Mouse (Mus musculus) brown adipose tissue, adult 24 weeks (tissue): Measurements from ENCODE around the gene Foxl2. TPM values are rescaled to one million over a fixed set of nuclear protein-coding genes. Genes with fewer than 3 reads are reported as not detected.
A peak's percentile ranks its signal among the peaks of the same experiment; 100 is the strongest.

Source experiments
- H3K27ac ChIP-seq: fragments of 200-500 bp; replicated peaks from 2 replicates; pipeline ENCODE4 v1.5.1; 2012; ENCODE audit warnings: low read depth, mild to moderate bottlenecking, low read length
- H3K4me1 ChIP-seq: fragments of 200-500 bp; 2 replicates; pipeline ENCODE4 v1.6.1; 2012; ENCODE audit warnings: low read length, mixed read lengths; ENCODE audit not compliant: control insufficient read depth, insufficient read depth, insufficient read length
- H3K4me3 ChIP-seq: fragments of 200-500 bp; 2 replicates; pipeline ENCODE4 v1.5.1; 2012; ENCODE audit warnings: low read depth, mild to moderate bottlenecking, low read length, moderate library complexity; ENCODE audit not compliant: insufficient read depth
- polyA plus RNA-seq: library from polyadenylated mRNA; stranded (reverse); fragments of >200 nt; gene quantifications from 2 replicates; pipeline ENCODE4 v1.2.4, GENCODE M21; 2012; ENCODE audit not compliant: missing spikeins, insufficient read depth, insufficient read length

Foxl2 gene
- polyA plus RNA-seq = not detected in 2 replicates

DNA sequence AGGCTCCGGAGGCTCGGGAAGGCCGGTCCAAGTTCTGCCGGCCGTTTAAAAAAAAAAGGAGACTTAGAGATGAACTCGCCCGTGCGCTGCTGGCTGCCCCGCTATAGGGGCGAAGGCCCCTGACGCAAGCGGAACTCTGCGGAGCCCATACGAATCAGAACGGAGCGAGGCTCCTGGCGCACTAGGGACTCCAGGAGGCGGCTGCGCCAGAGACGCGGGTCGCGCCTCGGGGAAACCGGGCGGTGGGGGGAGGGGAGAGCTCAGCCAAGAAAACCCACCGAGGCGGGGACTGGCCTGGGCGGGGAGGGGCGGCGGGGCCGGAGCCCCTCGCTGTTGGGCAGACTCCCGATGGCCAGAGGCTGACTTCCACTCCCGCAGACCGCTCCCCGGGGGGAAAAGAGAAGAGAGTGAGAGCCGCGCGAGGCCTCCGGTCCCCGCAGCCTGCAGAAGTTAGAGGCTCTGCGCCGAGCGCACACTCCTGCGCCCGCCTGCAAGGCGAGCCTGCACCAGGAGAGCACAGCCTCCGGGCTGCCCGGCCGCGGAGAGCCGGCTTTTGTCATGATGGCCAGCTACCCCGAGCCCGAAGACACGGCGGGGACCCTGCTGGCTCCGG, at the start of gene Foxl2:
Gene Foxl2 (plus strand): TSS at position 186 of the 613 bp plus-strand sequence.
- H3K27ac ChIP-seq = no peak within 1 kb of the TSS
- no peaks in the 10 kb centered on the region for H3K4me1 ChIP-seq
- peak within 1 kb of the TSS; percentile 45 for H3K4me3 ChIP-seq

DNA sequence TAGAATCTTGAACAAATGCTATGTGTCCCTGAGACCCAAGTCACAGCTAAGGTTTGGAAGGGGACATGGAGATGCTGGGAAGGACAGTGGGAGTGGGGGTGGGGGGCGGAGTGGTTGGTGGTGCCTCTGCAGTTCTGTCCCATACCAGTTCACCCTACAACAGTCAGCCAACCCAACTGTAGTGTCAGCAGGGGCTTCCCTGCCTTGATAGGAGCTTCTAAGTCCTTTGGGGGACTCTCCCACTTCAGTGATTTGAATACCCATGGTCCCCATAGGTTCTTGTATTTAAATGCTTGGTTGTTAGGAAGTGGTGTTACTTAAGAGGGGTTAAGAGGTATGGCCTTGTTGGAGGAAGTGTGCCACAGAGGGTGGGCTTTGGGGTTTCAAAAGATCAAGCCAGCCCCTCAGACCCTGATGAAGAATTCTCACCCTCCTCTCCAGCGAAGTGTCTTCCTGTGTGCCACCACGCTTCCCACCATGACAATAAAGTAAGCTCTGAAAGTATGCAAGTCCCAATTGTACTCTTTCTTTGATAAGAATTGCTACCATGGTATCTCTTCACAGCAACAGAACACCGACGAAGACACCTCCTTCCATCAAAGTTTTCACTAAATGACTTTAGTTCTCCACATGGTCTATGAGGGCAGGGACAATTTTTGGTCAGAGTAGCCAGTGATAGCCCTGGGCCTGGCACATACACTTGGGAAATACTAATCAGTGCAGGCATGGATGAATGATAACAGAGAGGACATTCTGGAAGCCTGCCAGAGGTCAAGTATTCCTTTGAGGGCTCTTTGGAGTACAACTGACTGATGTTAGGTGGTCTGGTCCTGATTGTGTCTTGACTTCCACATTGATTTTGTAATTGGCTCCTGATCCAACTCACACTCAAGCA, 34.2 kb upstream of the Foxl2 start:
- no peak overlapping the region for H3K27ac ChIP-seq
- no peaks in the 10 kb centered on the region for H3K4me1 ChIP-seq
- H3K4me3 ChIP-seq = no peak overlapping the region

DNA sequence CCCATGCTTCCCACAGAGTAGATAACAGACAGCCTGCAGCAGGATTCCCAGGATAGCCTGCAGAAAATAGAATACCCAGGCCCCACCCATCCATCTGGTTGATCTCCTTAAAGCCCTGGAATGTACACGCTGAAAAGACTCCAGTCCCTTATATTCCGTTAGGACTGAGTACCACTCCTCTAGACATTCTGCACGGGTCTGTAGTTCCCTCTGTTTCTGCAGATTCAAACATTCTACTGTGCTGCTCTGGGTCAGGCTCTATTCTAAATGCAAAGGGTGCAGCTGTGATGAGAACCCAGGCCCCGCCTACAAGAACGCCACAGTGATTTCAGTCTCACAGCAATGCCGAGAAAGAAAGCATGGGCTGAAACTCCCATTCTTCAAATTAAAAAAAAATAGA, 32.0 kb upstream of the Foxl2 start:
- Histone ChIP-seq H3K27ac (no peak overlapping the region), H3K4me1 (no peaks in the 10 kb centered on the region), H3K4me3 (no peak overlapping the region)

DNA sequence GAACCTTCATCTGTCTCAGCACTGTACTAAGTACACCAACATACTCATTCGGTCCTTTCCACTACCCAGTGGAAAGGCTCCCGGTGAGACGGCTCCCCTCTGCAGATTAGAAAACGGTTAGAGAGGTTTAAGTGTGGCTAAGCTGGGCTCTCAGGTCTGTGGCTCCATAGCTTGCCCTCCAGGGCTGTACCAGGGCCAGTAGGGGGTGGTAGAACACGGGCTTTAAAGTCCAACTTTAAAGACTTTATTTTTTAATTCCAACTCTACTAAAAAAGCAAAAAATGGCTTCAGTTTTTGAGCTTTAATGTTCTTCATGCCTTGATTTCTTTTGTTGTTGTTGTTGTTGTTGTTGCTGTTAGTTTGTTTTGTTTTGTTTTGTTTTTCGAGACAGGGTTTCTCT, 30.9 kb upstream of the Foxl2 start:
- Histone ChIP-seq H3K4me3 (no peak overlapping the region), H3K27ac (no peak overlapping the region), H3K4me1 (no peaks in the 10 kb centered on the region)

DNA sequence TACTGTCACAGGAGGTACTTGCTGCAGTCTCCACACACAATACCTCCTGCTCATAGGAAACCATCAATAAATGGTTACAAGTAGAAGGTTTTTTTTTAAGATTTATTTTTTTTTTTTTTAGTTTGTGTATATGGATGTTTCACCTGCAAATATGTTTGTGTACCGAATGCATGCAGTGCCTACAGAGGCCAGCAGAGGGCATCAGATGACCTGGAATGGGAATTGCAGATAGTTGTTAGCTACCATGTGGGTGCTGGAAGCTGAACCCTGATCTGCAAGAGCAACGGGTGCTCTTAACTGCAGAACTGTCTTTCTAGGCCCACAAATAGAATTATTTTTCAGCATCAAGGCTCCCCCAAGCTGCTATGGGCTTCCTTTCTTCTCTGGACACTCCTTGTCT, 25.6 kb upstream of the Foxl2 start:
- no peak overlapping the region for H3K4me3 ChIP-seq
- no peak overlapping the region for H3K27ac ChIP-seq
- no peaks in the 10 kb centered on the region for H3K4me1 ChIP-seq

DNA sequence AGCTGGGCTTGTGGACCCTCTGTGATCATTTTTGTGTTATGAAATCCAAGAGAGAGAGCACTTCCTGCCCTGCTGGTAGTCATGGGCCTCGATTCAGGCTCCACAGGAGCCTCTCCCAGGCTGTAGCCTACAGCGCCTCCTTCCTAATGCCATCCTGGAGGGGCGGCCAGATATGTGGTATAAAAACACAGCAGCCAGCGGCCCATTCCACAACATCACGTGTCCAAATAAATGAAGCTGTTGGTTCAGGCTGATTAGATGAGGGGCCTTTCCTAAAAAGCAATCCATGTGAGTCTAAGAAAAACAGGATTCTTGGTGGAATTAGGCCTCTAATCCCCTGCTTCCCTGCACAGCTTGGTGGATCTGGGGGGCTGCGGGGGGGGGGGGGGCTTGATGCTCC, 22.2 kb upstream of the Foxl2 start:
- Histone ChIP-seq H3K27ac (no peak overlapping the region), H3K4me3 (no peak overlapping the region), H3K4me1 (no peaks in the 10 kb centered on the region)

DNA sequence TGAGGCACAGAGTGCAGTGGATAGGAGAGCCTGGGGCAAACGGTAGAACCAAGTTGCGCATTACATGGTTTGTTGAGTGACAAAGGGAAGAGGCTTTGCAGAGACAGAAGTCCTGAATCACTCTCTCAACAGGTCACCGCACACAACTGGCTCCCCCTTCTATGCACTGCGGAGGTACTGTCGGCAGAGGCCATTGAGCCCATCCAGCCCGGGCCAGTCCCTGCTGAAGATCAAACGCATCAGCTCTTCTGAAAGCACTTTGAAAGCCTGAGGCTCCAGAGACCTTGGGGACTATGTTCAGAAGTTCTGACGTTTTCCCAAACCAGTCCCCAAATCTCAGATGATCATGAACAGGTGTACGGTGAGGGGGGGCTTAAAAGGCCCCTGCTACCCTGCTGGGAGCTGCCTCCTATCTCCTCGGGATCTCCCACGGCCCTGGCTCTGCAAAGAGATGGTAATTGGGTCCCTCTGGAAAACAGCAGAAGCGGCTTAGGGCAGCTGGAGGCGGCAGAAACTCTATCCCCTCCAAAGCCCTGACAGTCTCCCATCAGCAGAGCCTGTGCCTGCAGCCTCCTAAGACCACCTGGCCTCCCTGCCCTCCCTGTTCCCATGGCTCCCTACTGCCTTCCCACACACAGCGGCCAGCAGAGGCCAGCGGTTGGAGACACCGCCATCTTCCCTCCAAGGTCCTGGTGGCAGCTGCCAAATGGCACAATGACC, 19.7 kb upstream of the Foxl2 start:
- H3K27ac ChIP-seq = no peak overlapping the region

DNA sequence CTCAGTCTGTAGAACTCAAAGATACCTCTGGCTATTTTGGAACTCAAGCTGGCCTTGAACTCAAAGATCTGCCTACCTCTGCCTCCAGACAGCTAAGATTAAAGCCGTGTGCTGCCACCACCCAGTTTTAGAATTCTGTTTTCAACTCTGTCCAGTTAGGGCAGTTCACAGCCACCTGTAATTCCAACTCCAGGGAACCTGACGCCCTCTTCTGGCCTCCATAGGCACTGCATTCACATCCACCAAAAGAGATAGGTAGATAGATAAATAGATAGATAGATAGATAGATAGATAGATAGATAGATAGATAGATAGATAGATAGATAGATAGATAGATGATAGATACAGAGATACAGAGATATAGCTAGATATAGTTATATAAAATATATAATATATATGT, 15.8 kb upstream of the Foxl2 start:
- H3K27ac ChIP-seq = no peak overlapping the region
- H3K4me1 ChIP-seq = no peaks in the 10 kb centered on the region
- H3K4me3 ChIP-seq = no peak overlapping the region

More for the DNA sequence above, 19.7 kb upstream of the Foxl2 start:
- Histone ChIP-seq H3K4me3 (no peak overlapping the region), H3K4me1 (no peaks in the 10 kb centered on the region)

DNA sequence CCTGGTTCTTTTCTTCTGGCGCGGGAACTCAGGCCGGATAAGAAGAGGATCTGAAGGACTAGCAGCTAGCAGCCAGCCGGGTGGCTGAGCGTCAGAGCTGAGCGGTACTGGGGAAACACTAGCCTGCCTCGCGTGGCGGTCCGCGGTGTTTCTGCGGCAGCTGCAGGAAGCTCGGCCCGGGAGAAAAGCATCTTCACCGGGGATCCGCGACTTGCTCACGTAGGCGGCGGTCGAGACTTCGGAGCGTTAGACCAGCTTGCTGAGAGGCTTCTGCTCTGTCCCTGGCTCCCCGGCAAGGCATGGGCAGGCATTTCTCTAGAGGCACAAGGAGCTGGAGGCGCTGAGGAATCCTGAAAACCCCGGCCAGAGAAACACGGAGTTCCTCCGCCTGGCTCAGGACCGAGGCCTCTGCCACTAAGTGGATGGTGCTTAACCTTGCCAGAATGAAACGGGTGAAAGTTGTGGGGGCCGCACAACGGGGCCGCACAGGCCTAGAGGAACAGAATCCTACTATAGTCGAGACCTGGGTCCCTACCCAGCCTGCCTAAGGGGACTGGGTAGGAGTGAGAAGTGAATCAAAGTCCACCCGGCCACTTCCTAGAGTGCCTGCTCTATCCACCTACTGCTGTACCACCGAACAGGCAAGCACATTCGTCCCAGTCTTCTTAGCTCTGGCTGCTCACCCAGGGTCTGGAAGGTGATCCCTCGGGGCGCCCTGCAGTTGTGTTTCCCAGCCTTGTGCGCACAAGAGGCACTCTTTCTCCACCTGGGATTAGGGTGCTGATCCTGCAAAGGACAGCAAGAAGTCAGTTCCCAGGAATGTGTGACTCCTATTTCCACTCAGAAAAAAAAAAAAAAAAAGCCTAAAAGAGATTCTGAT, 2.7 kb upstream of the Foxl2 start:
- Histone ChIP-seq H3K4me1 (no peaks in the 10 kb centered on the region), H3K4me3 (no peak overlapping the region), H3K27ac (no peak overlapping the region)

DNA sequence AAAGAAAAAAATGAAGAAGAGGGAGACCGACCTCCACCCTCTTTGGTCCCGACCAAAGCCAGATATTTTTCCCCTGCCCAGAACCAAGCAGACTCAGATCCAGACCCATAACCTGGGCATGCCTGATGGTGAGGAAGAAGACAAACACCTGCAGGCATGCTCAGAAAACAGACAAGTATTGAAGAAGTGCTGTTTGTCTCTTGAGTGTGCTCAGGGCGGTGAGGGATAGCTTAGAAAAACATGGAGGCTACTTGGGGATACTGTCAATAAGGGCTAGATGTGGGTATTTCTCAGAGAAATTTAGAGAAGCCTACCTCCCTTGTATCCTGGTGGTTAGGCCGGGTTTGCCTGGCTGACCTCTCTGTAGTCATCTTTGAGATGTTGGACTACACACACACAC, 1.8 kb upstream of the Foxl2 start:
- Histone ChIP-seq H3K4me3 (no peak overlapping the region), H3K4me1 (no peaks in the 10 kb centered on the region), H3K27ac (no peak overlapping the region)

DNA sequence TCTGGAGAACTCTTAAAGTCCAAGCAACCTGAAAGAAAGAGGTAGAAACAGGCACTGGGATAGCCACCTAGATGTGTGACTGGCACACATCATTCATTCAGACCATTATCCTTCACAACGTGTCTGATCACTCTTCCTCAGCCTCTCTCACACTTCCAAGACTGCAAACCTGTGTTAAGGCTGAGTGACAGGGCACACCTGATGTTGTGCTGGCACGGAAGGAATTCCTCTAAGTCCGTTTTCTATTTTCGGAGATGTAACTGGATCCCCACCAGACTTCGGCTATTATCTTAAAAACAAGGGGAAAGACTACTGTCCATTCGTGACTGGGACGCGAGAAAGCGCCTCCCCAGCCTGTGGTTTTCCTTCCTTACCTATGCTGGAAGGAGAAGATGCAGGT, 1.3 kb upstream of the Foxl2 start:
- Histone ChIP-seq H3K4me1 (no peaks in the 10 kb centered on the region), H3K4me3 (no peak overlapping the region), H3K27ac (no peak overlapping the region)

DNA sequence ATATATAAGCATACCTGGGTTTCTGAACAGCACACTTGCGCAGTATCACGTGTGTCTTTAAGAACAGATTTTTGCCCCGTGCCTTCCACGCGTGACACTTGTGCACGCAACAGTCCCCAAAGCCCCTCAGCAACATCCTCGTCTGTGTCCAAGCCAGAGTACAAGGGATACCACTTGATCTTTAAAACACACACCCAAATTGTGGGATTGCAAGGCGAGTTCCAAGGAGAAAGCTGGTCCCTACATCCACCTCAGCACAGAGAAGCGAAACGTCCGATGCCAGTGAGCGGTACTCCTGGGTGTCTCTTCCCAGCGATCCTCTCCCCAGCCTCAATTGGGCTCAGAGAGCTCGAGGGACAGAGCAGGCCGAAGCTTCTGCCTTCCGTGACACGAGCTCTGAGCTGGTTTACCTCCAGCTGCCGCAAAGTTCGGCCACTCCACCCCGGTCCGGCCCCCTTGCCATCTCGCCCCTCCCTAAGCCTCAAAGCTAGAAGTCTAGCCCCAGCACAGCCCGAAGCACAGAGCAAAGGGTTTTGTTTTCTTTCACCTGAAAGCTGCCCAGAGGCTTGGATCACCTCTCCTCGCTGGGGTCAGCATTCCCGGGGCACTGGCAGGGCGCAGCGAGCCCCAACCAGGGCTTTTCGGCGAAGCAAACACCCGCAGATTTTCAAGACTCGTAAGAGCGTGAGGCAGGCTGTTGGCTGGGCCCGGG, 541 bp upstream of the Foxl2 start:
- Histone ChIP-seq H3K4me3 (peak overlapping the region; percentile 45), H3K4me1 (no peaks in the 10 kb centered on the region), H3K27ac (no peak overlapping the region)

DNA sequence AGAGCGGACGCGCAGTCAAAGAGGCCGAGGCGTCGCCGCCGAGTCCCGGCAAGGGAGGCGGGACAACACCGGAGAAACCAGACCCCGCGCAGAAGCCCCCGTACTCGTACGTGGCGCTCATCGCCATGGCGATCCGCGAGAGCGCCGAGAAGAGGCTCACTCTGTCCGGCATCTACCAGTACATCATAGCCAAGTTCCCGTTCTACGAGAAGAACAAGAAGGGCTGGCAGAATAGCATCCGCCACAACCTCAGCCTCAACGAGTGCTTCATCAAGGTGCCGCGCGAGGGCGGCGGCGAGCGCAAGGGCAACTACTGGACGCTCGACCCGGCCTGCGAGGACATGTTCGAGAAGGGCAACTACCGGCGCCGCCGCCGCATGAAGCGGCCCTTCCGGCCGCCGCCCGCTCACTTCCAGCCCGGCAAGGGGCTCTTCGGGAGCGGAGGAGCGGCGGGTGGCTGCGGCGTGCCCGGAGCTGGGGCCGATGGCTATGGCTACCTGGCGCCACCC, 682 bp downstream of the Foxl2 start:
- H3K27ac ChIP-seq = no peak overlapping the region
- H3K4me3 ChIP-seq = peak overlapping the region; percentile 45
- H3K4me1 ChIP-seq = no peaks in the 10 kb centered on the region
